Mouse (Mus musculus): Measurements from ENCODE around the gene Gpr27. TPM values are rescaled to one million over a fixed set of nuclear protein-coding genes. Genes with fewer than 3 reads are reported as not detected.

Gpr27 gene
- total RNA-seq, 2 experiments from 2014 or later = 61.0 to 64.1 TPM

Other genes with a start within 250 kb of the Gpr27 start
- gene Foxp1, start 170.0 kb upstream of the Gpr27 start, total RNA-seq (2021) = 10 to 100 TPM; 82.4 to 85.4 TPM
- gene Eif4e3, start 25.9 kb upstream of the Gpr27 start, total RNA-seq (2021) = 10 to 100 TPM; 23.5 to 25.5 TPM
- 10 to 100 TPM in 1 of 2 experiments, 1 to 10 TPM in 1; 4.9 to 10.1 TPM for gene Gm20696, start 25.9 kb upstream of the Gpr27 start, total RNA-seq (2021)
- 1 to 10 TPM in 1 of 2 experiments, under 1 TPM in 1; 0.85 to 1.1 TPM for gene Prok2, start 33.7 kb downstream of the Gpr27 start, total RNA-seq (2021)

Data from layer of hippocampus, postnatal 36 days (tissue).